Mouse (Mus musculus) small intestine, adult 2 months (tissue): Measurements from ENCODE around the gene C8a.

ENCODE experiments used
- CTCF ChIP-seq: fragments of 200-500 bp; IDR thresholded peaks from 2 replicates; pipeline ENCODE4 v1.5.1; 2012; ENCODE audit warnings: low read depth, mild to moderate bottlenecking, control low read depth, inconsistent platforms, low read length, moderate library complexity, mixed read lengths; ENCODE audit not compliant: insufficient replicate concordance, insufficient read length; ENCODE audit errors: extremely low read depth
- POLR2A ChIP-seq: fragments of 200-500 bp; IDR thresholded peaks from 2 replicates; pipeline ENCODE4 v1.6.1; 2012; ENCODE audit warnings: low read depth, mild to moderate bottlenecking, control low read depth, inconsistent platforms, low read length, moderate library complexity

DNA sequence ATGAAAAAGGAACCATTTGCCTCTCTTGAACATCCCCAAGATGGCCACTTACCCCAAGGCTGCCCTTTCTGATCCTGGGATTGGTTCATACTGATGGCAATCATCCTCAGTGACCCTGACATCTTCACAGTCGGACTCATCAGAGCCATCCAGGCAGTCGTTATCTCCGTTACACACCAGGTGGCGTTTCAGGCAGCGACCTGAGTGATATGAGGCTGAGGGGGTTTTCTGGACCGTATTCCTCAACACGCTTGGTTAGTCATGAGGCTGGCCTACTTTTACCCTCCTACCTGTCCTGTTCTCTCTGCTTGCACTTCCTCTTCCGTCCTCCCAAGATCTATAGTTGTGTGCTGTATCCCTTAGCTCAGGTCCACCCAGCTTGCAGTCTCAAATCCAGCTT, 15.0 kb downstream of the C8a start:
- TF ChIP-seq CTCF (no peak), POLR2A (no peak)
